In genomic region chr2:168780596-168780995, GRCm38 (mm10) we compare ENCODE assay signal across 16 mouse cellular contexts. TPM values are rescaled to one million over a fixed set of nuclear protein-coding genes. Genes with fewer than 3 reads are reported as not detected.
DNase-seq lines count a peak whose midpoint lies in the region; ATAC-seq lines count a peak whose summit lies in the region.
"Had no signal": no experiment of that assay in that cellular context is flagged by ENCODE, and none has a peak within 500 bp of the region (broad histone marks: within the 10 kb centered on the region; RNA-seq: fewer than 3 reads in every experiment).

No protein-coding gene starts in this region.

- DNase-seq in gastrocnemius, adult 18-20 months (ENCODE audit: low spot score): peak; percentile 31
- DNase-seq in gastrocnemius, postnatal 4 days (ENCODE audit: low spot score in 2 of 2): no peak
- DNase-seq in midbrain, embryonic 10.5 days (ENCODE audit: low spot score): no peak
- no peak for DNase-seq in urinary bladder, adult 18-20 months (ENCODE audit: low spot score in 2 of 2)
- no peak for DNase-seq in left cerebral cortex, postnatal 14 days (ENCODE audit: low spot score in 2 of 2)
- DNase-seq: adrenal gland, postnatal 36 days; heart, postnatal 14 days; kidney, postnatal 36 days; thymus, postnatal 14 days had no signal

- no peaks in the 10 kb centered on the region for H3K9me3 ChIP-seq in midbrain, embryonic 10.5 days (replicated peaks)
- no peaks in the 10 kb centered on the region for H3K9me3 ChIP-seq in midbrain, embryonic 16.5 days (replicated peaks; ENCODE audit: control insufficient read depth, low read length, poor library complexity, severe bottlenecking)
- no peaks in the 10 kb centered on the region for H3K9me3 ChIP-seq in embryonic facial prominence, embryonic 12.5 days
- H3K9me3 ChIP-seq in midbrain, embryonic 15.5 days: no peaks in the 10 kb centered on the region
- H3K9me3 ChIP-seq: lung, embryonic 15.5 days had no signal

- no peak overlapping the region for H3K9ac ChIP-seq in midbrain, embryonic 16.5 days (ENCODE audit: low read depth, low read length)
- 0 out of 2 replicates have a peak overlapping the region, but pooled peaks have one; percentile 7 for H3K9ac ChIP-seq in embryonic facial prominence, embryonic 12.5 days
- H3K9ac ChIP-seq in midbrain, embryonic 15.5 days: no peak overlapping the region
- H3K9ac ChIP-seq: lung, embryonic 15.5 days had no signal

- H3K36me3 ChIP-seq in midbrain, embryonic 10.5 days: no peaks in the 10 kb centered on the region
- no peaks in the 10 kb centered on the region for H3K36me3 ChIP-seq in midbrain, embryonic 16.5 days (ENCODE audit: control insufficient read depth, insufficient read depth, low read length)
- no peaks in the 10 kb centered on the region for H3K36me3 ChIP-seq in embryonic facial prominence, embryonic 12.5 days
- H3K36me3 ChIP-seq in midbrain, embryonic 15.5 days (replicated peaks): no peaks in the 10 kb centered on the region
- H3K36me3 ChIP-seq: G1E; lung, embryonic 15.5 days had no signal

- no peak for ATAC-seq in midbrain, embryonic 16.5 days
- ATAC-seq in embryonic facial prominence, embryonic 12.5 days (ENCODE audit: insufficient number of reproducible peaks, insufficient read depth, low FRiP score, low TSS enrichment): no peak
- ATAC-seq in midbrain, embryonic 15.5 days (replicated peaks): no peak
- ATAC-seq: intestine, embryonic 16.5 days had no signal

- H3K4me3 ChIP-seq in midbrain, embryonic 10.5 days: 0 out of 2 replicates have a peak overlapping the region, but pooled peaks have one; percentile 26
- H3K4me3 ChIP-seq in midbrain, embryonic 16.5 days (ENCODE audit: low read depth, low read length): no peak overlapping the region
- no peak overlapping the region for H3K4me3 ChIP-seq in embryonic facial prominence, embryonic 12.5 days
- H3K4me3 ChIP-seq in midbrain, embryonic 15.5 days: no peak overlapping the region
- H3K4me3 ChIP-seq: lung, embryonic 15.5 days had no signal

- peak overlapping the region; percentile 81 for H3K27ac ChIP-seq in midbrain, embryonic 10.5 days (replicated peaks)
- no peak overlapping the region for H3K27ac ChIP-seq in midbrain, embryonic 16.5 days (ENCODE audit: low read length)
- H3K27ac ChIP-seq in embryonic facial prominence, embryonic 12.5 days: no peak overlapping the region
- H3K27ac ChIP-seq in midbrain, embryonic 15.5 days: peak overlapping the region; percentile 5; the same call in 1 of the 2 replicates
- H3K27ac ChIP-seq: lung, embryonic 15.5 days had no signal

- H3K4me2 ChIP-seq in midbrain, embryonic 16.5 days (ENCODE audit: low read length): no peak overlapping the region
- H3K4me2 ChIP-seq in embryonic facial prominence, embryonic 12.5 days (replicated peaks): no peak overlapping the region
- no peak overlapping the region for H3K4me2 ChIP-seq in midbrain, embryonic 15.5 days
- H3K4me2 ChIP-seq: lung, embryonic 15.5 days had no signal

- H3K4me1 ChIP-seq in midbrain, embryonic 10.5 days: peaks cover 48% of the 10 kb centered on the region
- peaks cover 8% of the 10 kb centered on the region for H3K4me1 ChIP-seq in midbrain, embryonic 16.5 days (ENCODE audit: control insufficient read depth, insufficient read depth, low read length)
- peaks cover 12% of the 10 kb centered on the region; the same call in 1 of the 2 replicates for H3K4me1 ChIP-seq in embryonic facial prominence, embryonic 12.5 days
- H3K4me1 ChIP-seq in midbrain, embryonic 15.5 days: peaks cover 6% of the 10 kb centered on the region
- H3K4me1 ChIP-seq: lung, embryonic 15.5 days had no signal

- intact Hi-C loops in left cerebral cortex, postnatal 14 days (cut with DNase I): no loop called here

- H3K27me3 ChIP-seq in midbrain, embryonic 10.5 days (ENCODE audit: low read depth, poor library complexity, severe bottlenecking): peaks cover 8% of the 10 kb centered on the region; the same call in 1 of the 2 replicates
- H3K27me3 ChIP-seq in midbrain, embryonic 16.5 days (ENCODE audit: control insufficient read depth, insufficient read depth, low read depth, low read length): no peaks in the 10 kb centered on the region
- no peaks in the 10 kb centered on the region for H3K27me3 ChIP-seq in embryonic facial prominence, embryonic 12.5 days
- H3K27me3 ChIP-seq in midbrain, embryonic 15.5 days (replicated peaks): no peaks in the 10 kb centered on the region
- H3K27me3 ChIP-seq: lung, embryonic 15.5 days had no signal

- WGBS in midbrain, embryonic 10.5 days: 29% methylated on average over 9 of the region's 9 CpGs
- 38% methylated on average over 9 of the region's 9 CpGs for WGBS in midbrain, embryonic 16.5 days
- 27% methylated on average over 9 of the region's 9 CpGs for WGBS in embryonic facial prominence, embryonic 12.5 days
- WGBS in midbrain, embryonic 15.5 days: 41% methylated on average over 9 of the region's 9 CpGs

RNA-seq across cellular contexts. Expression of gene Sall4, which starts 12.9 kb away (rescaled TPM):
- 1 to 10 TPM; 2.4 to 3.0 TPM for total RNA-seq in gastrocnemius, adult 18-20 months (2021)
- under 1 TPM; 0.31 to 0.39 TPM for total RNA-seq in gastrocnemius, postnatal 4 days (2021)
- polyA plus RNA-seq in midbrain, embryonic 10.5 days (2016; fragmentation: Nextera tagmentation; extraction: Ambion mirVana): 53.9 and 74.3 TPM in 2 replicates
- 0.84 and 1.9 TPM in 2 replicates for polyA plus RNA-seq in midbrain, embryonic 16.5 days (2015; fragmentation: Nextera tagmentation; extraction: Ambion mirVana)
- 2.9 and 3.2 TPM in 2 replicates for polyA plus RNA-seq in embryonic facial prominence, embryonic 12.5 days (2016; fragmentation: Nextera tagmentation; extraction: Ambion mirVana)
- polyA plus RNA-seq in midbrain, embryonic 15.5 days (2015; fragmentation: Nextera tagmentation; extraction: Ambion mirVana): 1.2 and 1.3 TPM in 2 replicates
- not detected for total RNA-seq in left cerebral cortex, postnatal 14 days (2021)
- total RNA-seq: adrenal gland, postnatal 36 days; megakaryocyte, adult 5-6 weeks had no signal
- polyA plus RNA-seq: G1E had no signal

RNA-seq across cellular contexts. Expression of gene Atp9a, which starts 38.4 kb away (rescaled TPM):
- 10 to 100 TPM; 30.4 to 32.3 TPM for total RNA-seq in gastrocnemius, adult 18-20 months (2021)
- total RNA-seq in gastrocnemius, postnatal 4 days (2021): 10 to 100 TPM; 69.3 to 86.1 TPM
- polyA plus RNA-seq in midbrain, embryonic 10.5 days (2016; fragmentation: Nextera tagmentation; extraction: Ambion mirVana): 15.5 and 23.0 TPM in 2 replicates
- 88.4 and 97.1 TPM in 2 replicates for polyA plus RNA-seq in midbrain, embryonic 16.5 days (2015; fragmentation: Nextera tagmentation; extraction: Ambion mirVana)
- polyA plus RNA-seq in embryonic facial prominence, embryonic 12.5 days (2016; fragmentation: Nextera tagmentation; extraction: Ambion mirVana): 24.5 and 28.8 TPM in 2 replicates
- polyA plus RNA-seq in midbrain, embryonic 15.5 days (2015; fragmentation: Nextera tagmentation; extraction: Ambion mirVana): 155 and 179 TPM in 2 replicates
- 100 to 1,000 TPM; 418 to 426 TPM for total RNA-seq in left cerebral cortex, postnatal 14 days (2021)
- total RNA-seq: G1E had no signal
- polyA plus RNA-seq: G1E had no signal

Comparison
In these comparisons a context has a peak if more than half of its experiments do, and no peak if none do; other contexts are left out.
1. H3K27ac ChIP-seq: peak in midbrain, embryonic 10.5 days (single experiment) and midbrain, embryonic 15.5 days (single experiment); none in midbrain, embryonic 16.5 days (single experiment) and embryonic facial prominence, embryonic 12.5 days (single experiment).
2. RNA of gene Sall4, which starts 12.9 kb away (polyA plus RNA-seq): 53.9 to 74.3 TPM in midbrain, embryonic 10.5 days; 2.9 to 3.2 TPM in embryonic facial prominence, embryonic 12.5 days, 1.2 to 1.3 TPM in midbrain, embryonic 15.5 days and 0.84 to 1.9 TPM in midbrain, embryonic 16.5 days; every median in the first group is over 10 times any median in the second.